Mouse (Mus musculus) urinary bladder, postnatal 36 days (tissue): ENCODE results near the gene Zfp287.
"Not testable (repeated sequence)": the region's sequence is repeated elsewhere in the genome, so short reads cannot be mapped to it uniquely, and the experiment has no call there.

ENCODE experiments used
- DNase-seq, 2 experiments: peaks; one replicate each; pipeline ENCODE4 v3.0.0; 2022; ENCODE audit warnings: low spot score in 2 of 2, mixed read lengths in 1 of 2

Zfp287 gene

DNA sequence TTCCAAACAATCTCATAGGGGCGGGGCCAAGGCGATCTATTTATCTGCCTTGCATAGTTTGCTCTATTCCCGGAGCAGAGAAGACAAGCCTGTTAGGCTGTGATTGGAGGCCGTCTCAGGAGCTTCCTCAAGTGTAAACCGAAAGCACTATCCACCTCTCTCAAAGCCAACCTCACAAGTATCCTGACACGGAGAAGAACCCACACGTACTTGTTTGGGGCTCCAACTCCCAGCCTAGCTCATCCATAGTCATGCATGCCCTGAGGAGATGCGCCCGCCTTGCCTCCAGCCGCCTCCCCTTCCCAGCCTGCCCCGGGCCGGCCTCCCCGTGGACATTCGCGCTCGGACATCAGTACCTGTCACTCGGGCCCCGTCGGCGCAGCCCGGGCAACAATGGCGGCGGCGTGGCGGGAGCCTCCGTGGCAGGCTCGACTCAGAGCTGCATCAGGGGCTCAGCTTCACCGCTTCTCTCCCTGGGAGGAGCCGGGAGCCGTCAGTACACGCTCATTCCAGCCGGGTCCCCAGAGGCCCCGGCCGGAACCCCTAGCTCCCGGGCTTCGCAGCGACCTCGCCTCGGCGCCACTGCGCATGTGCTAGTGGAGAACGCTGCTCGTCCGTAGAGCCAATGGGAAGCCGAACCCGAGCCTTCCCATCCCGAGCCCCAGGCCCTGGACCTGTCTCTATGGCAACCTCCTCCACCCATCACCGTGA, at the start of gene Zfp287:
Gene Zfp287 (minus strand): TSS at position 595 of the 711 bp plus-strand sequence.
- peak; percentile 70 to 80 for DNase-seq

GRCm38 (mm10) chr11:62776510-62776909, 44.8 kb upstream of the Zfp287 start:
- no peak for DNase-seq

- DNase-seq: no peak
Measured at GRCm38 (mm10) chr11:62760755-62761457, 29.2 kb upstream of the Zfp287 start.

- DNase-seq: no peak
Measured at GRCm38 (mm10) chr11:62758491-62758890, 26.8 kb upstream of the Zfp287 start.

DNA sequence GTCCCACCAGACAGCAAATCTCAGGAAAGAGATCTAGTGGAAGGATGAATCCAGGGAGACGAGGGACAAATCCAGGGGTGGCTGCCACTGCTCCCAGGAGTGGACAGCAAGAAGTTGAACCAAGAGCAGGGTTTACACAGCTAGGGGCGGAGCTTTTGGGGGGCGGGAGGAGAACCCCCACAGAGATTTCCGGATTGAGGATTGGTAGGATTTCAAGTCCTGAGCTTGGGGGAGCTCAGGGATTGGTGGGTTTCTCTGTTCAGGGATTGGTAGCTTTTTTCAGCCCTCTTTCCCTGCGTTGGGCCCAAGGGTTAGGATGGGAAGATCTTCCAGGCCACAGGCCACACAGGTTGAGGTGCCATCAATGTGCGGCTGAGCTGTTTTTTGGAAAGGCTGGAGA, 26.2 kb upstream of the Zfp287 start:
- DNase-seq: no peak

DNA sequence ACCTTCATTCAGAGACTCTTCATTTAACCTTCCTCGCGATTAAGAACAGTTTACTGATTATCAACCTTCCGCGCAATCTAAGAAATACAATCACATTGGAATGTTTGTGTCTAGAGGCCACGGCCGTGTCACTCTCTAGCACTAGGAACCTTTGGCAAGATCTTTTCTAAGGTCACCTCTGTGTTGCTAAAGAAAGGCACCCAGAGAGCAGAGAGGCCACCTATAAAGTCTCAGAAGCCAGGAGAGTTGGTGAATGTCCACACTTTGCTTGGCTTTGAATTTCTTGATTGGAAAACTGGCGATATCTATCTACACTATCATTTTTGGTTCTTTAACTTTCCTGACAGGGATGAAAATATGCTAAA, 25.4 kb upstream of the Zfp287 start:
- DNase-seq: no peak

DNA sequence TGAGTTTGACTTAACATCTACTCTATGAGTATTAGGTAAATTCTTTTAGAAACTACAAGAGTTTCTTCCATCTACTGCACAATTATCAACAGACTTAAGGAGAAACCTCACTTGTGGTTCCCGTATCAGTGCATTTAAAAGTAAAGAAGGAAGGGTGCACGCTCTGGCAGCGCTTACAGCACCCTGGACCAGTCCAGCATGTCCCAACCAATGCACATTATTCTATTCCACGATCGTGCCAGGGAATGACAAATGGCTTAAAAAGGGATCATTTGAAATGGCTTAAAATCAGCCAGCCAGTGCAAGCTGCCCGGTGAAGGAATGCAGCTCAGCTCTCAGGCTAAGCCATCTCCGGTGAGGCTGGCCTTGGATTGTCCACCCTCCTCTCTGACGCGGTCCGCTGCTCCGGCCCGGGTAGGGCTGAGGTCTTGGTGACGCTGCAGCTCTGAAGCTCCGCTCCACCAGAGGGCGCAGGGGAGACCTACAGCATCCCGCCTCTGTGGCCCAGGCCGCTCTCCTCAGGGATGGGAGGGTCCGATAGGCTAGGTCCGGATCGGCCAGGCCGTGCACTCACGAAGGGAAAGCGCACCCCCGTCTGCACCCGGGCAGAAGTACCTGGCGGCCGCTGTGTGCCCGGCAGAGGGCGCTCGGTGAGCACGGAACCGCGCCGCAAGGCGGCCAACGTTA, 24.9 kb upstream of the Zfp287 start:
- DNase-seq: peak; percentile 93 to 97

- no peak for DNase-seq
Measured at GRCm38 (mm10) chr11:62752780-62753179, 21.1 kb upstream of the Zfp287 start, which contains the start of gene Gm10428. TSS of gene Gm10428 (plus strand) at chr11:62753100.

DNA sequence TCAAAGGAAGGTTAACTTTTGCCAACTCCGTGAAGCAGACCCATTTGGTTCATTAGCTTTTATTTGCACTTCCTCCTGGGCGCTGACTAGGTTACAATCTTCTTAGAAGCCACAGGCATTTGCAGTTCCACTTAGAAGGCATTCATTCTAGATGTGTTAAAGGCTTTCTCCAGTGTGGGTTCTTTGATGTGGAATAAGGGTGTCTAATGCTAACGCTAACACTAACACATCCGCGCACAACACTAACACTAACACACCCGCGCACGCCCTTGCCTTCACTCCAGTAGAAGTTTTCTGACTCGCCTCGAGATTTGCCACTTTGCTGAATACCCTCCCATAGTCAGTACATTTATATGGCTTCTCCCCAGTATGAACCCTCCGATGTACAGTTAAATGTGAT, 20.5 kb upstream of the Zfp287 start:
- DNase-seq: no peak

- not testable (repeated sequence) for DNase-seq
Measured at GRCm38 (mm10) chr11:62749445-62749844, 17.7 kb upstream of the Zfp287 start.

DNA sequence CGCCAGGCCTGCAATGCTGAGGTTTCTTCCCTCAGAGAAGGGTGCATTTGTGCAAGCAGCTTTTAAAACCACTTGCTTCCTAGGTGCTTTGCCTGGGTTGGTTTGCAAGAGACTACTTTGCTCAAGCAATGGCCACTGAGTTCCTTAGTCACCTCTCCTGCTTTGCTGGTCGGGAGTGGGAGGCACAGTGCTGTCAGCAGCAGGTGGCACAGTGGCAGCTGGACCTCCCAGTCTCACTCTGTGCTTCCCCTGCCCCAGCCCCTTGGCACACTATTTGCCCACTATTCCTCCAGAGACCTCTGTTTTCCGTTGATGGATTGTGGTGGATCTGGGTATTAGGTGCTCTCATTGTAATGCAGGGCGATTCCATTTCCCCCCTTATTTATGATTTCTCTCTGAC, 16.4 kb upstream of the Zfp287 start:
- no peak for DNase-seq

GRCm38 (mm10) chr11:62747227-62747626, 15.5 kb upstream of the Zfp287 start:
- no peak for DNase-seq

- DNase-seq: peak; percentile 29 to 66
Measured at GRCm38 (mm10) chr11:62746001-62746533, 14.4 kb upstream of the Zfp287 start.

DNA sequence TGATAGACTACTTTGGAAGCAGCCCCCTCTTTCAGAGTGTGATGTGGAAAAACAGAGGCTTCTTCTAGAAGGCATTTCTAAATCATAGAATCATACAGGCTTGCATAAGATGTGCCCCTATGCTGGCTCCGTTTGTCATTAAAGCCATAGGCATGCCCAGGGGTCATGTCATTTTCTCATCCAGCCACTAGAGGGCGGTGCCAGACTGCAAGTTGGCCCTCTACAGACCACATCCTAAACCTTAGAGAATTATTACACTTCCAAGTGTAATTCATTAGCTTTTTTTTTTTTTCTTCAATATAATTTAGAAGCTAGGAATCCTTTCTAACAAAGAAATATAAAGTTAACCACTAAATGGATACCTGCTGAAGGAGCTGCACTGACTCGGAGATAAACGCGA, 12.4 kb upstream of the Zfp287 start:
- peak; percentile 36 to 62 for DNase-seq

DNA sequence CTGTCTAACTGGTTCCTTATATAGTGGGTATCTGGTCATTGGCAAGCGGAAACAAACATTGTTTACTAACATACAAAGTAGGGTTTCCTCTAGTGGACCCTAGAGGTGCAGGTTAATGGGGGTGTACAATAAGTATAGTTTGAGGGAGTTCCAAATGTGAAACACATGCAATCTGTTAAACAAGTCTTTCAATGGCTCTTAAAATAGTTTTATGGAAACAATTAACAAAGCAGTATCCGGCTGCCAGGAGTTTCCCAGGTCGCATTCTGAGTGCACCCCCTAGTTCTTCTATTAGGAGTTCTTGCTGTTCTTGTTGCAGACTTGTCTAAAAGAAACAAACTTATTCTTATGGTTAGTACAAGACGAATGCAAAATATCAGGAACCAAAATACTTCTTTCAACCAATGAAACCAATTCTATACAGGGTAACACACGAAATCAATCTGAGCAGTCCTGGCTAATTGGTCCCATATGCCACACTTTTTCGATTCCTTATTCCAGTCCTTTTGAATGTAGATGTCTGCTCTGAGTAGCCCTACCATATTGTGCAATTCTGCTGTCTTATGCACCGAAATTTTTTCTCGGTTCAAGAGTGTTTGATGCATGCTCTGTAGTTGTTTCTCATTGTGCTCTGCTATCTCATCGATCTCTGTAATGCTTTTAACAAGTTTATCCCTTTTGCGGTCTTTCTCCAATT, 10.7 kb upstream of the Zfp287 start:
- DNase-seq: no peak

- no peak for DNase-seq
Measured at GRCm38 (mm10) chr11:62741186-62741585, 9.5 kb upstream of the Zfp287 start.

- no peak for DNase-seq
Measured at GRCm38 (mm10) chr11:62732665-62733064, 960 bp upstream of the Zfp287 start.

- DNase-seq: no peak
Measured at GRCm38 (mm10) chr11:62732022-62732387, 300 bp upstream of the Zfp287 start.

DNA sequence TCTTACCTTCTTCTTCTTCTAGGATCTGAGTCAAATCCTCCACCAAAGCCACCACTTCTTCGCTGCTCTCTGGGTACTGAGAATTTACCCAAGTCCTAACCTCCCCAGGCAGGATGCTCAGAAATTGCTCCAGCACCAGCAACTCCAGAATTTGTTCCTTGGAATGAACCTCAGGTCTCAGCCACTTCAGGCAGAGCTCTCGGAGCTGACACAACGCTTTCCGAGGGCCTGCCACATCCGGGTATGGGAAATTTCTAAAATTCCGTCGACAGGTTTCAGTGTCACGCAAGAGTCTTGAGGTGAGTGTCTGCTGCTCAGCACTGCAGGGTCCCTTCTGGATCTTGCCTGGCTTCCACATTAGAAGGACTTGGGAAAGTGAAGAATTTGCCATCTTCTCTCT, 3.4 kb downstream of the Zfp287 start:
- DNase-seq: no peak

GRCm38 (mm10) chr11:62710657-62711056, 21.0 kb downstream of the Zfp287 start:
- DNase-seq: no peak

DNA sequence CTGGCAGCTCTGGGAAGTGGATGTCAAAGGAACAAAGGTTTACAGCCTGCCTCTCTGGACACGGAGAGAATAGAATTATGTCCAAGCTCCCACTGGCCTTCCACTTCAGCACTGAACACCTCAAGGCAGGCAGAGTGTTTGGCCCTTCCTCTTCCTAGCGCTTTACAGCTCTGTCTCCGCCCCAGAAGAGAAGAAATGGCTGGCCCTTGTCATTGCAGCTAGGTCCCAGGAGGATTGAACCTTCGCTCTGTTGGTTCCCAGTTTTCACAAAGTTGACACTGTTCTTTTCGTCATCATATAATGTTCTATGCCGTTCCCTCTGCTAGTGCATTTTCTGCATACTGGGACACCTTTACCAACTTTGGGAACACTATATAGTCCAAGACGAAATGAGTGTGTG, 23.5 kb downstream of the Zfp287 start:
- no peak for DNase-seq

DNA sequence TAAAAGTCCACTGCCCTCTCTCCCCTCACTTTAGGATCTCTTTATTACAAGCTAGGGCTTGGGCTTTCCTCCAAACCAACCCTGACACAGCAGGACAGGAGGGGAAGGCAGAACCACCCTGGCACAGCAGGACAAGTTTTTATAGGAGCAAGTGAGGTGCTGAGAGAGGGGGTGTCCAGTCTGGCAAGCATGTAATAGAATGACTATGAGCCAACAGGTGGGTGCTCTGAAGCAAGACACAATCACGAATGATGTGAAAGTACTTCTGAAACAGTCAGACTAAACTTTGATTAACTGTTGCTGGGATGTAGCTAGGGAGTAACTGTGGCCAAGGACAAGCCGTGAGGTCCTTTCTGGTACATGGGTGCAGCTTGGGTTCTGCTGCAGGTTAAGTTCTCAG, 25.6 kb downstream of the Zfp287 start:
- no peak for DNase-seq
